Comparison of ENCODE assay signal across 8 mouse cellular contexts in the genomic region with DNA sequence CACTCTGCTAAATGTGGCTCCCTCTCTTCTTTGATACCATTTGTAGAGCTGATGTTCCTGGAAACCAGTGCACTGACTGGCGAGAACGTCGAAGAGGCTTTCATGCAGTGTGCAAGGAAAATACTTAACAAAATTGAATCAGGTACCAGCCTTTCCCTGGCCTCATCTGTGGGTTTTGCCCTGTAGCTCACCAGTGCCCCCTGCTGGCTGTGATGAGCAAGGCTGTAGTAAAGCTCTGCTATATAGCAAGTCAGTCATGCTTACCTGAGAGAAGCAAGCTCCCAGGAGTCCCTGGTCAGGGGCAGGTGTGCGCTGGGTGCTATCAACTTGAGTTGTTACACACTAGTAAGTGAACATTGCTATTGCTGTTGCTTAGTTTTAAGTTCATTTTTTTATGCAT. TPM values are rescaled to one million over a fixed set of nuclear protein-coding genes. Genes with fewer than 3 reads are reported as not detected.
DNase-seq lines count a peak whose midpoint lies in the region; ATAC-seq and TF ChIP-seq lines count a peak whose summit lies in the region.

No protein-coding gene starts in this region.

- no peak overlapping the region for H3K4me2 ChIP-seq in heart, postnatal 0 days (ENCODE audit: low read depth, low read length)

- TF ChIP-seq CTCF in E14TG2a.4 (conservative IDR thresholded peaks at IDR 0.05; ENCODE audit: low read length): peak; percentile 74
- peak; percentile 58 for TF ChIP-seq CTCF in heart, postnatal 0 days (IDR thresholded peaks at IDR 0.05; ENCODE audit: low read depth)

- peak; percentile 58 for DNase-seq in layer of hippocampus, adult 11-12 months (ENCODE audit: low spot score)
- no peak for DNase-seq in layer of hippocampus, adult 18-20 months (ENCODE audit: low spot score in 2 of 2)
- peak; percentile 74 for DNase-seq in adrenal gland, adult 2 months
- DNase-seq in heart, postnatal 0 days (ENCODE audit: low spot score): no peak
- DNase-seq in lung, postnatal 25 days (ENCODE audit: low spot score): peak; percentile 57
- peak; percentile 81 for DNase-seq in thymus, postnatal 4 days
- no peak for DNase-seq in layer of hippocampus, adult 8-10 months (ENCODE audit: low spot score in 2 of 2)

- ATAC-seq in heart, postnatal 0 days (ENCODE audit: insufficient read depth, low read depth): no peak

- no peak overlapping the region for H3K4me3 ChIP-seq in E14TG2a.4 (replicated peaks; ENCODE audit: low read length)
- no peak overlapping the region for H3K4me3 ChIP-seq in heart, postnatal 0 days (ENCODE audit: low read depth, low read length)

- H3K9me3 ChIP-seq in E14TG2a.4 (ENCODE audit: low read length): no peaks in the 10 kb centered on the region
- no peaks in the 10 kb centered on the region for H3K9me3 ChIP-seq in heart, postnatal 0 days (replicated peaks; ENCODE audit: control insufficient read depth, low read length)

- no peak overlapping the region for H3K27ac ChIP-seq in heart, postnatal 0 days (ENCODE audit: low read depth)

- no peaks in the 10 kb centered on the region for H3K27me3 ChIP-seq in E14TG2a.4 (ENCODE audit: insufficient read depth, low read length)
- no peaks in the 10 kb centered on the region for H3K27me3 ChIP-seq in heart, postnatal 0 days (ENCODE audit: control insufficient read depth, insufficient read depth, low read length)

- no peak overlapping the region for H3K9ac ChIP-seq in heart, postnatal 0 days (replicated peaks; ENCODE audit: low read depth, low read length)

- no peak for TF ChIP-seq EP300 in heart, postnatal 0 days (IDR thresholded peaks at IDR 0.05; ENCODE audit: low read depth)

- H3K4me1 ChIP-seq in E14TG2a.4 (replicated peaks; ENCODE audit: low read depth, low read length): peaks cover 18% of the 10 kb centered on the region
- no peaks in the 10 kb centered on the region for H3K4me1 ChIP-seq in heart, postnatal 0 days (ENCODE audit: control insufficient read depth, insufficient read depth)

- H3K36me3 ChIP-seq in E14TG2a.4 (ENCODE audit: insufficient read depth, low read length): peaks cover 98% of the 10 kb centered on the region
- H3K36me3 ChIP-seq in heart, postnatal 0 days (replicated peaks; ENCODE audit: control insufficient read depth, insufficient read depth, low read length): peaks cover 64% of the 10 kb centered on the region

- WGBS in heart, postnatal 0 days: 95% methylated on average over 4 of the region's 4 CpGs

RNA-seq across cellular contexts. Expression of a gene that starts 27.0 kb away (rescaled TPM):
- 10 to 100 TPM; 42.6 to 44.8 TPM for total RNA-seq in layer of hippocampus, adult 18-20 months (2021)
- total RNA-seq in adrenal gland, adult 2 months (2021): 10 to 100 TPM; 19.2 to 26.7 TPM
- 13.0 and 19.4 TPM in 2 replicates for polyA plus RNA-seq in adrenal gland, adult 2 months (2012; rRNA removed)
- 13.7 and 22.1 TPM in 2 replicates for total RNA-seq in heart, postnatal 0 days (2014; rRNA removed; ENCODE audit: low replicate concordance)
- polyA plus RNA-seq in heart, postnatal 0 days (2015; fragmentation: Nextera tagmentation; extraction: Ambion mirVana): 30.1 and 31.0 TPM in 2 replicates
- 10 to 100 TPM; 42.9 to 44.6 (median 43.4) TPM for total RNA-seq in layer of hippocampus, adult 8-10 months (2022)

RNA-seq across cellular contexts. Expression of a gene that starts 27.3 kb away (rescaled TPM):
- 10 to 100 TPM; 56.7 to 61.7 TPM for total RNA-seq in layer of hippocampus, adult 18-20 months (2021)
- total RNA-seq in adrenal gland, adult 2 months (2021): 1 to 10 TPM; 1.2 to 2.1 TPM
- 0.70 and 1.3 TPM in 2 replicates for polyA plus RNA-seq in adrenal gland, adult 2 months (2012; rRNA removed)
- total RNA-seq in heart, postnatal 0 days (2014; rRNA removed; ENCODE audit: low replicate concordance): 5.1 and 6.3 TPM in 2 replicates
- polyA plus RNA-seq in heart, postnatal 0 days (2015; fragmentation: Nextera tagmentation; extraction: Ambion mirVana): 1.2 TPM in 2 replicates
- 10 to 100 TPM; 52.3 to 55.6 (median 53.4) TPM for total RNA-seq in layer of hippocampus, adult 8-10 months (2022)

Comparison
In these comparisons a context has a peak if more than half of its experiments do, and no peak if none do; other contexts are left out.
1. DNase-seq: peak in layer of hippocampus, adult 11-12 months (single experiment), adrenal gland, adult 2 months (single experiment), lung, postnatal 25 days (single experiment) and thymus, postnatal 4 days (single experiment); none in layer of hippocampus, adult 18-20 months (0 of 2), heart, postnatal 0 days (single experiment) and layer of hippocampus, adult 8-10 months (0 of 2).